Mouse (Mus musculus) thymus, adult 2 months (tissue): Measurements from ENCODE around the gene Ebpl. TPM values are rescaled to one million over a fixed set of nuclear protein-coding genes. Genes with fewer than 3 reads are reported as not detected.

ENCODE experiments used
- DNase-seq: peaks from one replicate; pipeline ENCODE4 v3.0.0; 2021
- H3K27ac ChIP-seq: fragments of 200-500 bp; 2 replicates; pipeline ENCODE4 v1.5.1; 2012; ENCODE audit warnings: low read length, control low read depth; ENCODE audit not compliant: control insufficient read depth, insufficient read depth
- H3K27me3 ChIP-seq: fragments of 200-500 bp; 2 replicates; pipeline ENCODE4 v1.6.1; 2012; ENCODE audit warnings: mild to moderate bottlenecking, low read length, moderate library complexity, mixed read lengths; ENCODE audit not compliant: control insufficient read depth, insufficient read depth
- H3K36me3 ChIP-seq: fragments of 200-500 bp; 2 replicates; pipeline ENCODE4 v1.6.1; 2012; ENCODE audit warnings: mild to moderate bottlenecking, low read length, moderate library complexity; ENCODE audit not compliant: control insufficient read depth, insufficient read depth
- H3K4me1 ChIP-seq: fragments of 200-500 bp; replicated peaks from 2 replicates; pipeline ENCODE4 v1.6.1; 2012; ENCODE audit warnings: low read length; ENCODE audit not compliant: control insufficient read depth, insufficient read depth
- H3K4me3 ChIP-seq: fragments of 200-500 bp; 2 replicates; pipeline ENCODE4 v1.5.1; 2012; ENCODE audit warnings: mild to moderate bottlenecking, low read length, control low read depth, moderate library complexity; ENCODE audit not compliant: control insufficient read depth, insufficient read depth
- CTCF ChIP-seq: fragments of 200-500 bp; IDR thresholded peaks from 2 replicates; pipeline ENCODE4 v1.5.1; 2012; ENCODE audit warnings: mild to moderate bottlenecking, control low read depth, low read length, moderate library complexity, borderline replicate concordance; ENCODE audit not compliant: control insufficient read depth, poor library complexity, insufficient read depth; ENCODE audit errors: extremely low read depth
- POLR2A ChIP-seq: fragments of 200-500 bp; IDR thresholded peaks from 2 replicates; pipeline ENCODE4 v1.6.1; 2012; ENCODE audit warnings: mild to moderate bottlenecking, low read length, control low read depth, moderate library complexity; ENCODE audit not compliant: control insufficient read depth, poor library complexity, insufficient read depth; ENCODE audit errors: extremely low read depth
- WGBS: fragments of 180-500 bp; shearing (Covaris S2); methylation state at CpG from one replicate; pipeline ENCODE4 v1.1.7; 2018; 5-methylcytosine and 5-hydroxymethylcytosine counted together
- polyA plus RNA-seq: library from polyadenylated mRNA; depleted of rRNA; stranded (reverse); fragments of >200 nt; gene quantifications from 2 replicates; pipeline ENCODE4 v1.2.3, GENCODE M21; 2012; rRNA removed

Ebpl gene
- 1.6 and 2.0 TPM in 2 replicates for polyA plus RNA-seq

DNA sequence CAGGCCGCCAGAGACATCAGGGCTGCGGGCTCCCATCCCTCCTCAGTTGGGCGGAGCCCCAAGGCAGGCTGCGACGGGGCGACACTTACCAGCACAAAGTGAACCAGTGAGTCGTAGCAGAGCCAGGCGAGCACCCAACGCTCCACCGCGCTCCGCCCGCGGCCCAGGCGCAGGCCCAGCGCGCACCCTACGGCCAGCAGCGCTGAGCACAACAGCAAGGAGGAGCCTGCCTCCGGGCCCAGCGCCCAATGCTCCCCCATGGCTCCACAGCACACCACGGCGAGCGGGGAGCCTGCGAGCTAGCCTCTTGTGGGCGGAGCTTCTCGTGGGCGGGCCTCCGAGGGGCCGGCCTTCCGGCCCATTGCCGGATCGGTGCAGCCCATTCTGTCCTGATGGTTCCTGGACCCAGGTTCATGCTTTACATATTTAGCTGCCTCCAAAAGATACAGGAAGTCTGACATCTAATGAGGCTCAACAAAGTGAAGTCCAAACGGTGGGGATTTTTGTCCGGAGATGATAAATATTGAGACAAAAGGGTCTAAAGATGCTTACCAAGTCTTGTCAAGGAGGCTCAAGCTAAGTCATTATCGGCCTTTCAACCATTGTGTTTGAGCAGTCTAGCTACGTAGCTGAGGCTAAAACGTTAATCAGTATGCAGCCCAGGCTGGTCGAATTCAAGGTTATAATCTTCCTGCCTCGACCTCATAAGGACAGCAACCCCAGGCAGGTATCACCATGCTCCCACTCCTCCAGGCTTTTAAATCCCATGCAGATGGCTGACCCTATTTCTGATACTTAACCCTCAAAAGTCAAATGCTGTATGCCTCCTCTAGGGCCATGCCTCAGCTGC lies at the start of gene Ebpl:
Gene Ebpl (minus strand): TSS at position 309 of the 850 bp plus-strand sequence.
- peak; percentile 58; the same call in 1 of the 2 replicates for TF ChIP-seq POLR2A
- peak; percentile 56; the same call in 1 of the 2 replicates for TF ChIP-seq CTCF
- peak; percentile 89 for DNase-seq
- H3K4me3 ChIP-seq, result peak within 1 kb of the TSS; percentile 67
- H3K4me1 ChIP-seq, result peaks cover 6% of the 10 kb centered on the region
- no peaks in the 10 kb centered on the region for H3K27me3 ChIP-seq
- no peaks in the 10 kb centered on the region for H3K36me3 ChIP-seq
- 3% methylated on average over 40 of the region's 40 CpGs for WGBS
- H3K27ac ChIP-seq, result no peak within 1 kb of the TSS

DNA sequence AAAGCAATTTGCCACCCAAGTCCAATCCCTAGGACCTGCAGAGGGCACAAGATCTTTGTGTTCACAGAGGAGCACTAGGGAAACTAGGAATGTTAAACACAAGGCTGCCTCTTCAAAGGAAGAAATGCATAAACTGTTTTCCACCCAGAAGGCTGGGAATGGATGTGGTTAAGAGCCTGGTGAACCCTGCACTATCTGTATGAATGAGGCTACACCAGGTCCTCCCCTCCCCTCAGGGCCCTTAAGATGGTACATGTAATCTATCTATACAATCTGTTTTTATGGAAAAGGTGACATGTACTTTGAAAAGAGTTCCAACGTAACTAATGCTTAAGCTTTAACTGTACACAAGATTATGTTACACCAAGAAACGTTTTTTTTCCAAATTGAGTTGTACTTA lies 49.8 kb upstream of the Ebpl start:
- no peak for DNase-seq
- Histone ChIP-seq H3K36me3 (no peaks in the 10 kb centered on the region), H3K27me3 (no peaks in the 10 kb centered on the region), H3K27ac (no peak overlapping the region), H3K4me3 (no peak overlapping the region), H3K4me1 (peaks cover 3% of the 10 kb centered on the region; the same call in 1 of the 2 replicates)
- WGBS, result 35% methylated on average over 2 of the region's 2 CpGs
- no peak for TF ChIP-seq POLR2A
- no peak for TF ChIP-seq CTCF

DNA sequence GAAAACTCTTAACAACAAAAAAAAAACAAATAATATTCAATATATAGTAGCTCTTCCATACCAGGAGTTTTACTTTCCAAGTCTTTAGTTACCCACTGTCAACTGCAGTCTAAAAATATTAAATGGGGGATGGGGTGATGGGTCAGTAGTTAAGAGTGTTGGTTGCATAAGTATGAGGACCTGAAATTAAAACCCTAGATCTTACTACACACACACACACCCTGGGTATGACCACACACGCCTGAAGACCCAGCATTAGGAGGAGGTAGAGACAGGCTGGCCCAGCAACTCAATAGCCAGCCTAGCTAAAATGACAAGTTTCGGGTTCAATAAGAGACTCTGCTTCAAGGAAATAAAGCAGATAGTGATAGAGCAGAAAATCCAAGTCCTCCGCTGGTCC lies 46.8 kb upstream of the Ebpl start:
- no peak for TF ChIP-seq CTCF
- TF ChIP-seq POLR2A, result no peak

DNA sequence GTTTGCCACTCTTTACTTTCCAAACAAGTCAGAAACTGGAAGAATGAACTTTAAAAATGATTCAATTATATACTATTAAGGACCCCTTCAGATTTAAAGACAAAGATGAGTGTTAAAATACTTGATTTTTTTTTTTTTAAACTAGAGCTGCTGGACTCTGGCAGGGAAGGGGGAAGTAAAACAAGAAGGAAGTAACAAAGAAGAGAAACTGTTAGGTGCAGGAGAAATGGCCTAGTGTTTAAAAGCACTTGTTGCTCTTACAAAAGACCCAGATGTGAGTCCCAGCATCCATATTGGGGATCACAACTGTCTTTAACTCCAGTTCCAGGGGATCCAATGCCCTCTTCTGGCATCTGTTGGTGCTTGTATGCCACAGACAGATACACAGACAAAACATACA lies 45.5 kb upstream of the Ebpl start:
- H3K4me1 ChIP-seq, result peaks cover 3% of the 10 kb centered on the region; the same call in 1 of the 2 replicates
- H3K4me3 ChIP-seq, result no peak overlapping the region
- no peaks in the 10 kb centered on the region for H3K36me3 ChIP-seq
- TF ChIP-seq CTCF, result no peak
- no peak for TF ChIP-seq POLR2A
- no peaks in the 10 kb centered on the region for H3K27me3 ChIP-seq
- H3K27ac ChIP-seq, result no peak overlapping the region
- no peak for DNase-seq

More for the DNA sequence above, 46.8 kb upstream of the Ebpl start:
- Histone ChIP-seq H3K4me1 (peaks cover 3% of the 10 kb centered on the region; the same call in 1 of the 2 replicates), H3K27ac (no peak overlapping the region), H3K4me3 (no peak overlapping the region), H3K27me3 (no peaks in the 10 kb centered on the region), H3K36me3 (no peaks in the 10 kb centered on the region)
- DNase-seq, result no peak
- 96% methylated on average over 3 of the region's 3 CpGs for WGBS

DNA sequence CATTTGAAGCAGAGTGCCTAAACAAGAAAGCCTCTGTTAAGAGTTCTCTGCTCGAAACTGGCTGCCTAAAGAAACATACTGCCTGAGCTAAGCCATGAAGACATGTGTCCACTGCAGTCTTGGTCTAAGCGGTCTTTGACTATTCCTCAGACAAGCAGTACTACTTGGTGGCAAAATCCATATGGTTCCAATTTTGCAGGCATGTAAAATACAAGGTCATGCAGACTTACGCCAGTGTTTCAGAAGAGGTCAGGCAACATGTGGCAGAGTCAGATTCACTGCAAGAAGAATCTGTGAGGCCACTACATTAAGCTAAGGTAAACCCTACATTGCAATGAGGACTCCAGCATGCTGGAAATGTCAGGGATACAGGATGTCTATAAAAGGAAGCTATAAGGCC lies 44.7 kb upstream of the Ebpl start:
- WGBS, result 99% methylated on average over 3 of the region's 3 CpGs
- DNase-seq, result no peak
- H3K36me3 ChIP-seq, result peaks cover 3% of the 10 kb centered on the region; the same call in 1 of the 2 replicates
- H3K4me3 ChIP-seq, result no peak overlapping the region
- no peak overlapping the region for H3K27ac ChIP-seq
- no peaks in the 10 kb centered on the region for H3K27me3 ChIP-seq
- peaks cover 2% of the 10 kb centered on the region; the same call in 1 of the 2 replicates for H3K4me1 ChIP-seq
- no peak for TF ChIP-seq POLR2A
- TF ChIP-seq CTCF, result no peak

DNA sequence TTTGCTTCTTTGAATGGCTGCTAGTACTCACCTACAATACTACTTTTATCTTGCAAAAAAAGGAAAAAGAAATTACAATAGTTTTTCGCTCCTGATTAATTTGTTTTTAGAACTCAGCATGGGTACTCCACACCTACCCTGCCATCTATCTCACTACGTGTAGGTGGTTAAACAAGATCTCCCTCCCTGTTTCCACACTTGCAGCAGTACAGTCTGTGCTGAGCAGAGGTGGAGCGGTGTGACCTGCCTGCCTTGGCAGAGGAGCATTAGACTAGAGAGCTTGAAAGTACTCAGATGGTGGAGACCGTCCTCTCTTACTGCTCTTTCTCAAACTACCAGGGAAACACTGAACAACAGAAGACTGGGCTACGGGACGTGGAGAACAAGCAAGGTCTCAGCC lies 34.5 kb upstream of the Ebpl start:
- Histone ChIP-seq H3K27me3 (no peaks in the 10 kb centered on the region), H3K4me3 (no peak overlapping the region), H3K27ac (no peak overlapping the region), H3K36me3 (peaks cover 13% of the 10 kb centered on the region), H3K4me1 (no peaks in the 10 kb centered on the region)
- no peak for DNase-seq
- TF ChIP-seq POLR2A (no peak), CTCF (no peak)
- WGBS, result 97% methylated on average over 6 of the region's 6 CpGs
